Mouse (Mus musculus) cerebellum, adult 11 months (tissue): ENCODE data around the gene Sod3.

ENCODE experiments used
- DNase-seq: peaks from one replicate; pipeline ENCODE4 v3.0.0; 2022

Gene Sod3

GRCm38 (mm10) chr5:52363468-52364150, at the start of gene Sod3:
Gene Sod3, plus strand, starts transcription at chr5:52363791.
- DNase-seq: no peak

GRCm38 (mm10) chr5:52316926-52317325, 46.7 kb upstream of the Sod3 start:
- DNase-seq: no peak

GRCm38 (mm10) chr5:52319499-52319898, 44.1 kb upstream of the Sod3 start:
- no peak for DNase-seq

- no peak for DNase-seq
Observed at GRCm38 (mm10) chr5:52332120-52332519, 31.5 kb upstream of the Sod3 start.

- no peak for DNase-seq
Observed at GRCm38 (mm10) chr5:52335590-52335989, 28.0 kb upstream of the Sod3 start.

GRCm38 (mm10) chr5:52339134-52339533, 24.5 kb upstream of the Sod3 start:
- no peak for DNase-seq

GRCm38 (mm10) chr5:52346890-52347289, 16.7 kb upstream of the Sod3 start:
- no peak for DNase-seq

GRCm38 (mm10) chr5:52350451-52350850, 13.1 kb upstream of the Sod3 start:
- DNase-seq: no peak

GRCm38 (mm10) chr5:52351561-52351960, 12.0 kb upstream of the Sod3 start:
- DNase-seq: no peak

- no peak for DNase-seq
Observed at GRCm38 (mm10) chr5:52352730-52353129, 10.9 kb upstream of the Sod3 start.

- DNase-seq: no peak
Observed at GRCm38 (mm10) chr5:52354441-52354840, 9.2 kb upstream of the Sod3 start.

GRCm38 (mm10) chr5:52355612-52356011, 8.0 kb upstream of the Sod3 start:
- no peak for DNase-seq

GRCm38 (mm10) chr5:52357175-52357754, 6.3 kb upstream of the Sod3 start:
- DNase-seq: no peak

- no peak for DNase-seq
Observed at GRCm38 (mm10) chr5:52358120-52358519, 5.5 kb upstream of the Sod3 start.

- DNase-seq: no peak
Observed at GRCm38 (mm10) chr5:52360286-52361049, 3.1 kb upstream of the Sod3 start.

- DNase-seq: no peak
Observed at GRCm38 (mm10) chr5:52362776-52363467, 669 bp upstream of the Sod3 start.

- no peak for DNase-seq
Observed at GRCm38 (mm10) chr5:52364521-52364920, 930 bp downstream of the Sod3 start.

GRCm38 (mm10) chr5:52365930-52366329, 2.3 kb downstream of the Sod3 start:
- DNase-seq: no peak

- no peak for DNase-seq
Observed at GRCm38 (mm10) chr5:52366661-52367060, 3.1 kb downstream of the Sod3 start.

- no peak for DNase-seq
Observed at GRCm38 (mm10) chr5:52367866-52368840, 4.6 kb downstream of the Sod3 start.

- DNase-seq: no peak
Observed at GRCm38 (mm10) chr5:52370901-52371300, 7.3 kb downstream of the Sod3 start.

GRCm38 (mm10) chr5:52375847-52376246, 12.3 kb downstream of the Sod3 start:
- no peak for DNase-seq
